Mouse (Mus musculus): ENCODE measurements at regions not wholly inside any gene's neighbourhood (a gene's known extent, or its start where the extent isn't known, plus 50 kb on each side); places are given as distances from the start of the nearest gene placed in this dataset.

GRCm38 (mm10) chr2:27590511-27590910 is 75.6 kb downstream of the Wdr5 start:
- Histone ChIP-seq H3K27ac (ENCODE audit: low read depth, low read length) (no peak overlapping the region), H3K9me3 (ENCODE audit: control insufficient read depth, low read length) (no peaks in the 10 kb centered on the region), H3K36me3 (ENCODE audit: control insufficient read depth, insufficient read depth, low read length) (no peaks in the 10 kb centered on the region), H3K4me1 (replicated peaks; ENCODE audit: control insufficient read depth, insufficient read depth, low read length) (no peaks in the 10 kb centered on the region; the same call in 1 of the 2 replicates), H3K27me3 (replicated peaks; ENCODE audit: control insufficient read depth, insufficient read depth, low read length) (no peaks in the 10 kb centered on the region), H3K4me3 (ENCODE audit: low read depth, low read length) (no peak overlapping the region), H3K9ac (ENCODE audit: low read depth, low read length) (no peak overlapping the region), H3K4me2 (no peak overlapping the region)
- DNase-seq (ENCODE audit: low spot score) (no peak), ATAC-seq (replicated peaks; ENCODE audit: low FRiP score) (no peak)
- WGBS, result 76% methylated on average over 6 of the region's 6 CpGs

- 71% methylated on average over 5 of the region's 5 CpGs for WGBS
- DNase-seq (ENCODE audit: low spot score) (no peak), ATAC-seq (replicated peaks; ENCODE audit: low FRiP score) (no peak)
- Histone ChIP-seq H3K4me2 (no peak overlapping the region), H3K9me3 (ENCODE audit: control insufficient read depth, low read length) (no peaks in the 10 kb centered on the region), H3K27ac (ENCODE audit: low read depth, low read length) (no peak overlapping the region), H3K27me3 (replicated peaks; ENCODE audit: control insufficient read depth, insufficient read depth, low read length) (no peaks in the 10 kb centered on the region), H3K4me1 (replicated peaks; ENCODE audit: control insufficient read depth, insufficient read depth, low read length) (peaks cover 3% of the 10 kb centered on the region; the same call in 1 of the 2 replicates), H3K9ac (ENCODE audit: low read depth, low read length) (no peak overlapping the region), H3K4me3 (ENCODE audit: low read depth, low read length) (no peak overlapping the region), H3K36me3 (ENCODE audit: control insufficient read depth, insufficient read depth, low read length) (no peaks in the 10 kb centered on the region)
Measured at GRCm38 (mm10) chr2:27591668-27592067, 76.7 kb downstream of the Wdr5 start.

GRCm38 (mm10) chr2:27593338-27593737 is 78.4 kb downstream of the Wdr5 start:
- Histone ChIP-seq H3K4me3 (ENCODE audit: low read depth, low read length) (no peak overlapping the region), H3K36me3 (ENCODE audit: control insufficient read depth, insufficient read depth, low read length) (no peaks in the 10 kb centered on the region), H3K27me3 (replicated peaks; ENCODE audit: control insufficient read depth, insufficient read depth, low read length) (no peaks in the 10 kb centered on the region), H3K9me3 (ENCODE audit: control insufficient read depth, low read length) (no peaks in the 10 kb centered on the region), H3K4me1 (replicated peaks; ENCODE audit: control insufficient read depth, insufficient read depth, low read length) (peaks cover 3% of the 10 kb centered on the region; the same call in 1 of the 2 replicates), H3K27ac (ENCODE audit: low read depth, low read length) (peak overlapping the region; percentile 16; the same call in 1 of the 2 replicates), H3K9ac (ENCODE audit: low read depth, low read length) (no peak overlapping the region), H3K4me2 (no peak overlapping the region)
- WGBS, result 53% methylated on average over 10 of the region's 10 CpGs
- DNase-seq (ENCODE audit: low spot score), result peak; percentile 43
- no peak; the same call in 1 of the 2 replicates for ATAC-seq (replicated peaks; ENCODE audit: low FRiP score)

- Histone ChIP-seq H3K4me2 (no peak overlapping the region), H3K4me3 (ENCODE audit: low read depth, low read length) (no peak overlapping the region), H3K27me3 (replicated peaks; ENCODE audit: control insufficient read depth, insufficient read depth, low read length) (no peaks in the 10 kb centered on the region), H3K27ac (ENCODE audit: low read depth, low read length) (no peak overlapping the region), H3K9me3 (ENCODE audit: control insufficient read depth, low read length) (no peaks in the 10 kb centered on the region), H3K36me3 (ENCODE audit: control insufficient read depth, insufficient read depth, low read length) (no peaks in the 10 kb centered on the region), H3K4me1 (replicated peaks; ENCODE audit: control insufficient read depth, insufficient read depth, low read length) (peaks cover 3% of the 10 kb centered on the region; the same call in 1 of the 2 replicates), H3K9ac (ENCODE audit: low read depth, low read length) (no peak overlapping the region)
- DNase-seq (ENCODE audit: low spot score) (no peak), ATAC-seq (replicated peaks; ENCODE audit: low FRiP score) (no peak)
- WGBS, result 65% methylated on average over 4 of the region's 4 CpGs
Measured at GRCm38 (mm10) chr2:27595251-27595650, 80.3 kb downstream of the Wdr5 start.

- DNase-seq (ENCODE audit: low spot score) (no peak), ATAC-seq (replicated peaks; ENCODE audit: low FRiP score) (no peak)
- Histone ChIP-seq H3K4me1 (replicated peaks; ENCODE audit: control insufficient read depth, insufficient read depth, low read length) (peaks cover 3% of the 10 kb centered on the region; the same call in 1 of the 2 replicates), H3K27ac (ENCODE audit: low read depth, low read length) (no peak overlapping the region), H3K4me2 (no peak overlapping the region), H3K4me3 (ENCODE audit: low read depth, low read length) (no peak overlapping the region), H3K27me3 (replicated peaks; ENCODE audit: control insufficient read depth, insufficient read depth, low read length) (no peaks in the 10 kb centered on the region; the same call in 1 of the 2 replicates), H3K36me3 (ENCODE audit: control insufficient read depth, insufficient read depth, low read length) (no peaks in the 10 kb centered on the region), H3K9ac (ENCODE audit: low read depth, low read length) (no peak overlapping the region), H3K9me3 (ENCODE audit: control insufficient read depth, low read length) (no peaks in the 10 kb centered on the region)
- WGBS, result 17% methylated on average over 2 of the region's 2 CpGs
Measured at GRCm38 (mm10) chr2:27596217-27596616, 80.0 kb upstream of the Rxra start.

GRCm38 (mm10) chr2:27596966-27597365 is 79.3 kb upstream of the Rxra start:
- no peak for DNase-seq (ENCODE audit: low spot score)
- H3K27me3 ChIP-seq (replicated peaks; ENCODE audit: control insufficient read depth, insufficient read depth, low read length), result no peaks in the 10 kb centered on the region; the same call in 1 of the 2 replicates
- H3K9ac ChIP-seq (ENCODE audit: low read depth, low read length), result no peak overlapping the region
- no peak overlapping the region for H3K4me2 ChIP-seq
- H3K9me3 ChIP-seq (ENCODE audit: control insufficient read depth, low read length), result no peaks in the 10 kb centered on the region
- peaks cover 3% of the 10 kb centered on the region; the same call in 1 of the 2 replicates for H3K4me1 ChIP-seq (replicated peaks; ENCODE audit: control insufficient read depth, insufficient read depth, low read length)
- H3K4me3 ChIP-seq (ENCODE audit: low read depth, low read length), result no peak overlapping the region
- ATAC-seq (replicated peaks; ENCODE audit: low FRiP score), result no peak
- H3K36me3 ChIP-seq (ENCODE audit: control insufficient read depth, insufficient read depth, low read length), result no peaks in the 10 kb centered on the region
- 92% methylated on average over 1 of the region's 1 CpGs for whole genome bisulfite sequencing
- no peak overlapping the region for H3K27ac ChIP-seq (ENCODE audit: low read depth, low read length)

- DNase-seq (ENCODE audit: low spot score), result no peak
- Histone ChIP-seq H3K9ac (ENCODE audit: low read depth, low read length) (no peak overlapping the region), H3K27me3 (replicated peaks; ENCODE audit: control insufficient read depth, insufficient read depth, low read length) (no peaks in the 10 kb centered on the region; the same call in 1 of the 2 replicates), H3K4me3 (ENCODE audit: low read depth, low read length) (no peak overlapping the region), H3K4me2 (no peak overlapping the region), H3K27ac (ENCODE audit: low read depth, low read length) (no peak overlapping the region), H3K9me3 (ENCODE audit: control insufficient read depth, low read length) (no peaks in the 10 kb centered on the region), H3K4me1 (replicated peaks; ENCODE audit: control insufficient read depth, insufficient read depth, low read length) (peaks cover 3% of the 10 kb centered on the region; the same call in 1 of the 2 replicates), H3K36me3 (ENCODE audit: control insufficient read depth, insufficient read depth, low read length) (no peaks in the 10 kb centered on the region)
- 87% methylated on average over 4 of the region's 4 CpGs for WGBS
- ATAC-seq (replicated peaks; ENCODE audit: low FRiP score), result no peak
Measured at GRCm38 (mm10) chr2:27597901-27598300, 78.3 kb upstream of the Rxra start.

GRCm38 (mm10) chr2:27599061-27599768 is 77.0 kb upstream of the Rxra start:
- 88% methylated on average over 8 of the region's 8 CpGs for WGBS
- DNase-seq (ENCODE audit: low spot score), result no peak
- Histone ChIP-seq H3K4me3 (ENCODE audit: low read depth, low read length) (no peak overlapping the region), H3K36me3 (ENCODE audit: control insufficient read depth, insufficient read depth, low read length) (no peaks in the 10 kb centered on the region), H3K9ac (ENCODE audit: low read depth, low read length) (no peak overlapping the region), H3K4me1 (replicated peaks; ENCODE audit: control insufficient read depth, insufficient read depth, low read length) (peaks cover 3% of the 10 kb centered on the region; the same call in 1 of the 2 replicates), H3K4me2 (no peak overlapping the region), H3K9me3 (ENCODE audit: control insufficient read depth, low read length) (no peaks in the 10 kb centered on the region), H3K27me3 (replicated peaks; ENCODE audit: control insufficient read depth, insufficient read depth, low read length) (no peaks in the 10 kb centered on the region; the same call in 1 of the 2 replicates), H3K27ac (ENCODE audit: low read depth, low read length) (no peak overlapping the region)
- no peak for ATAC-seq (replicated peaks; ENCODE audit: low FRiP score)

GRCm38 (mm10) chr2:27599769-27600167 is 76.5 kb upstream of the Rxra start:
- no peak overlapping the region for H3K4me2 ChIP-seq
- no peak overlapping the region for H3K4me3 ChIP-seq (ENCODE audit: low read depth, low read length)
- H3K9me3 ChIP-seq (ENCODE audit: control insufficient read depth, low read length), result no peaks in the 10 kb centered on the region
- 65% methylated on average over 4 of the region's 4 CpGs for WGBS
- ATAC-seq (replicated peaks; ENCODE audit: low FRiP score) (no peak), DNase-seq (ENCODE audit: low spot score) (no peak)
- no peaks in the 10 kb centered on the region for H3K36me3 ChIP-seq (ENCODE audit: control insufficient read depth, insufficient read depth, low read length)
- H3K27me3 ChIP-seq (replicated peaks; ENCODE audit: control insufficient read depth, insufficient read depth, low read length), result no peaks in the 10 kb centered on the region; the same call in none of the 2 replicates
- peaks cover 3% of the 10 kb centered on the region; the same call in 1 of the 2 replicates for H3K4me1 ChIP-seq (replicated peaks; ENCODE audit: control insufficient read depth, insufficient read depth, low read length)
- H3K27ac ChIP-seq (ENCODE audit: low read depth, low read length), result no peak overlapping the region
- no peak overlapping the region for H3K9ac ChIP-seq (ENCODE audit: low read depth, low read length)

Data from liver, embryonic 11.5 days (tissue).